Mouse (Mus musculus): ENCODE data around the gene Trpc2. TPM values are rescaled to one million over a fixed set of nuclear protein-coding genes. Genes with fewer than 3 reads are reported as not detected.
"Not testable (repeated sequence)": the region's sequence is repeated elsewhere in the genome, so short reads cannot be mapped to it uniquely, and the experiment has no call there.

The Trpc2 gene
- total RNA-seq (2021) (under 1 TPM in 1 of 2 experiments, not detected in 1; 0.35 TPM), polyA plus RNA-seq (2012; rRNA removed) (not detected in 2 replicates)
- long read RNA-seq = 0 reads

DNA sequence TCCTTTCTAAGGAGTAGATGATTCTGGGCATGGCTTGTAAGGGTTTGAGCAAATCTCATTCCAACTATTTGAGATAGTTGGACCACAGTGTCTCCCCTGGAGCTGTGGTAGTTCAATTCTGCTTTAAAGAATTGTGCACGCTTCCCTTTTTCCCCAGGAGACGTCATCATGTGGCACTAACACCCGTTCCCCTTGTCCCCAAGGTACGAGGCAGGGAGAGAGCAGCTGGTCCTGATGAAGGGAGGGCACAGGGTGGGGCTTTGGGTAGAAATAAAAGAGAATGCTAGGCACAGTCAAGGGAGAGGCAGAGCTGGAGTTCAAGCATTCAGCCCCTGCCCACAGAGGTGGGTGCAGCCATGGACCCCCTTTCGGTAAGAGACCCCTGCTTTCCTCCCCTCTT is at the start of gene Trpc2:
Gene Trpc2, plus strand, starts transcription at position 301 of the 400 bp plus-strand sequence.
- DNase-seq = no peak

DNA sequence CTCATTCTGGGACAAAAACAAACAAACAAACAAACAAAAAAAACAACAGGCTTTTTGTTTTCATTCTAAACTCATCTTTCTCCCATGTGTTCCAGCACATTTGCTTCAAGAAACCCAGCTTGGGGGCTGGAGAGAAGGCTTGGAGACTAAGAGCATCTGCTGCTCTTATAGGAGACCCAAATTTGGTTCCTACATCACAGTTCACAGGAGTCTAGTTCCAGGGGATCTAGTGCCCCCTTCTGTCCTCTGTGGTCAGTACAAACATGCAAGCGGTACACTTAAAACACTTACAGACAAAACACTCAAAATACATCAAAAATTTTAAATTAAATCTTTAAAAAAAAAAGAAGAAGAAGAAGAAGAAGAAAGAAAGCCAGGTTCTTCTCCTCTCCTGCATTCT is 48.0 kb upstream of the Trpc2 start:
- peak; percentile 35 for DNase-seq

DNA sequence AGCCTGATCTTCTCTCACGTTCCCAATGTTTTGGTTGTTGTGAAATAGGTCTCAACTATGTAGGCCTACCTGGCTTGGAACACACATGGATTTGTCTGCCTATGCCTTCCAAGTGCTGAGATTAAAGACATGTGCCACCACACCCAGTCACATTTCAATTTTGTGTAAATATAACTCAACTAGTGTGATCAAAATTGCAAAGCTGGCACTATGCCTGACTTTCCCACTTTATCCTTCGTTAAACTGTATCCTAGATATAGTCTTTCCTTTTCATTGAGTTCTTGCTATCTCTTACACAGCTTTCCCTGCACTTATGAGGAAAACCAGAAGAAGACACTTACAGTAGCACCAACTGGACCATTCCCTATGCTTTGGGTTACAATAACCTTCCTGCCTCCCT is 47.4 kb upstream of the Trpc2 start:
- DNase-seq = no peak

DNA sequence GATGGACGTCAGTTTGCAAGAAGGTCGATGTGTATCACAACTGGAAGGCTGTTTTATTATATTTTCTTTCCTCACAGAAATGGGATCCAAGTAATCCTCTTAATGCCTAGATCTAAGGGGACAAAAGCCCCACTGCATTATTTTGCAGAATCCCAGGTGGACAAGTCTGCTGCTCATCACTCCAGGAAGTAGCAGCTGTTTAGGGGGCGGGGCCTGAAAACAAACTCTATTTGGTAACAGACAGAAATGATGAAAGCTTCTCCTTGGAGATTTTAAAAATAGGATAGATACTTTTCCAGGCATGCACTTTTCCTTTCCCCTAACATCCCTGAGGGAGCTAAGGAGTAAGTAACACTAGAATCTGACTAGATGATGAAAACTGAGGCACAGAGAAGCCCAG is 45.6 kb upstream of the Trpc2 start:
- no peak for DNase-seq

DNA sequence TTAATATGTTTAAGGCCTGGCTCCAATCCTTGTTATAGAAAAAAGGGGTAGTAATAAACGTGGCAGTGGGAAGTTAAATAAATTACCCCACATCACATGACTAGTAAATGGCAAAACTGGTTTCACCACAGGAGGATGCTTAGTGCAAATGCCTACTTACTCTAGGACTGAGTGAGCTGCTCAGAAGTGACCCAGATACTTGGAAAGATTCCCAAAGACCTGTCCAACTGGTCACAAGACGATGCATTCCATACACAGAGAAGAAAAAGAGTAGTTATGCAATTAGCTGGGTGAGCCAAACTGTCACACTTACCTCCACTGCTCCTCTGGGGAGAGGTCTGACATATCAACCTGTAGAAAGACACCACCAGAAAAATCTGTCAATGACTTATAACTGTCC is 40.6 kb upstream of the Trpc2 start:
- DNase-seq = no peak

DNA sequence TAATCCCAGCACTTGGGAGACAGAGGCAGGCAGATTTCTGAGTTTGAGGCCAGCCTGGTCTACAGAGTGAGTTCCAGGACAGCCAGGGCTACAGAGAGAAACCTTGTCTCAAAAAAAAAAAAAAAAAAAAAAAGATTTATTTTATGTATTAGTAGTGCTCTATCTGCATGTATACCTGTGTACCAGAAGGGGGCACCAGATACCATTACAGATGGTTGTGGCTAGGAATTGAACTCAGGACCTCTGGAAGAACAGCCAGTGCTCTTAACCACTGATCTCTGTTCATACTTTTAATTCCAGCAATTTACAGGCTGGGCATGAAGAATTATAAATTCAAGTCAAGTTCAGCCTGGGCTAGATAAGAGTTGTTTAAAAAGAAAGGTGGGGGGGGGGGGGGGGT is 34.4 kb upstream of the Trpc2 start:
- not testable (repeated sequence) for DNase-seq

DNA sequence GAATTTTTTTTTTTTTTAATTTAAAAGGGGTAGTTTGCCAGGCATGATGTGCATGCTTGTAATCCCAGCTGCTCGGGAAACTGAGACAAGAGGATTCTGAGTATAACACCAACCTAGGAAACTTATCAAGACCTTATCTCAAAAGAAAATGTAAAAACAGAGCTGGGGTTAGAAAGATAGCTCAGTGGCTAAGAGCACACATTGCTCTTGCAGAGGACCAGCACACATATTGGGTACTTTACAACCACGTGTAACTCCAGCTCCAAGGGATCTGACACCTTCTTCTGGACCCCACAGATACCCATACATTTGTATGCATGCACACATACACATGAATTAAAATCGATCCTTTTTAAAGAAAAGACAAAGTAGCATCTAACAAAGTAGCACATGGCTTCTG is 21.6 kb upstream of the Trpc2 start:
- DNase-seq = no peak

DNA sequence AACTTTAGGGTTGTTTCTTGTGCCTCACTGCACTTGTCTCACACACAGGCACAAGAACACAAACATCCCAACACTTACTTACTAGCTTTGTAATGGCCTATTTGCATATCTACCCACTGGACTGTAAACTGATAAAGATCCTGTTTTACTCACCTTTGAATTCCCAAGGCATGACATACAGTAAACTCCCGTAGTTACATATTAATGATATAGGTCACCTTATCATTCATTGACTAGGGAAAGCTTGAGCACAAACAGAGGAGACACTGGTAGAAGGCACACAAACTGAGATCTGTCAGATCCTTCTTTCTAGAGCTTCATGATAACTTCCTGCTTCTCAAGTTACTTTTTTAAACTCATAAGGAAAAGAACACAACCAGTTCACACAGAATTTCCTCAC is 20.7 kb upstream of the Trpc2 start:
- DNase-seq = no peak

DNA sequence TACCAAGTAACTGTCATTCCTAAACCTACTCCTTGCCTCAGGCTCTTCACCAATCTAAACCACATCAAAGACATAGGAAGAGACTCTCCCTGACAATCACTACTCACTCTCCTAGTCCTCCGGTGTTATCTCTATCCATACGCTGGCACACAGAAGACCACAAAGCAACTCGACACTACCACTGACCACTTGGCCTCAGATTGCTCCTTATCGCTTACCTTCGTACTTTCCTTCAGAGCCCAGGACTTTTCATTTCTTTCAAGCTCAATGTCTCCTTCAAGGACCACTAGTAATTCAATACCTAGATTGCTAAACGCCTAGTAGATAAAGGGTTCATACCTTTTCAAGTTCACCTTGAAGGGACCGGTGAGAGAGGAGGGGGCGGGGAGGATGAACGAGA is 19.0 kb upstream of the Trpc2 start:
- no peak for DNase-seq

DNA sequence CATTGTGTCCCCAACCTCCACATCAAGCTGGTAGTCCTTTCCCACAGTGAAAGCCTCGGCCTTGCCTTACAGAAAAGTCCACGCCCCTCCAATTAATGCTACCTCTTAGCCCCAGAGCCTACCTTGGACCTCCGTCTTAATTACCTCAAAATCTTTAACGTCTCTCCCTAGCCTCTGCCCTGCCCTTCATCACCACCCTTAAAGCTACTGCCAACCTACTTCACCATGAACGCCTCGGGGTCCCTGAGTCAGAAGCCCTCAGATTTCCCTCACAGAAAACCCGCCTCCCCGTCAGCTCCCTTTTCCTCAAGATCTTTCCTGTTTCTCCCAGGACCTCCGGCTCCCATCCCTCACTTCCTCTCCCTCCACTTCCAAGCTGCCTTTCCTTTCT is 18.3 kb upstream of the Trpc2 start:
- DNase-seq = no peak

DNA sequence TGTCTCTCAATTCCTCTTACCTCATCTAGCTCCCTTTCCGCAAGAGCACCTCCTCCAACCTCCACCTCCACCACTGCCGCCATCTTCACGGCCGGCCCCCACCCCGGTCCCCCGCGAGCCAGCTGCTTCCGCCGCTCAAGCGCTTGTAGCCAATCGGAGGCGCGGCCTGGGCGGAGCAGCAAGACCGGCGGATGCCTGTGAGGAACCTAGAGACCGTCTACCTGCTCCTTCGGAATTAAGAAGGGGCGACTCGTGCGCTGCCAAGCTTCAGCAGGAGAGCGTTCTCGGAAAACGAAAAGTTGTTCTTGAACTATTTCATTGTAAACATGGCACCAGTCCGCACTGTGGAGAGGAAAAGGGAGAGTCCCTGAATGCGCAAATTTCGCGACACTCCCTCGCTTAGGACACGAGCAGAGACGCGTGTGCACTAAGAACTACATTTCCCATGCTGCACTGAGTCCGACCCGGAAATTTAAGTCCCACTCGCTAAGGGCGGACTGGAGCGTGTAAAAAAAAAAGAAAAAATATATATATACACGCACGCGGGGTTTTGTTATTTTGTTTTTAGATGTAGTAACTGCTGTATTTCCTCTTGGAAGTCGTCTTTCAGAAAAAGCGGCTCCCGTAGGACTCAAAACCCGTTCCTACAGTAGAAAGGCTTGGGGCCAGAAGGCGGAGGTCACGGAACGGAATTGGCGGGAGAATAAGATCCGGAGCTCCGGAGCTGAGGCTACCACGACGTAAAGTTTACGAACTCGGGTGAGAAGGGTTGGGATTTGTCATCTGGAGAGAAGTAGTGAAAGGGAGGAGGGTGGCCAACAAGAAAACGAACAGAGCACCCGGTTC is 17.6 kb upstream of the Trpc2 start, which contains the start of the genes Rnf121, Xndc1 and Xntrpc:
Gene Rnf121, minus strand, starts transcription at position 424 of the 846 bp plus-strand sequence.
Gene Xndc1, plus strand, starts transcription at position 466 of the 846 bp plus-strand sequence.
Gene Xntrpc, plus strand, starts transcription at position 668 of the 846 bp plus-strand sequence.
- peak; percentile 96 for DNase-seq

DNA sequence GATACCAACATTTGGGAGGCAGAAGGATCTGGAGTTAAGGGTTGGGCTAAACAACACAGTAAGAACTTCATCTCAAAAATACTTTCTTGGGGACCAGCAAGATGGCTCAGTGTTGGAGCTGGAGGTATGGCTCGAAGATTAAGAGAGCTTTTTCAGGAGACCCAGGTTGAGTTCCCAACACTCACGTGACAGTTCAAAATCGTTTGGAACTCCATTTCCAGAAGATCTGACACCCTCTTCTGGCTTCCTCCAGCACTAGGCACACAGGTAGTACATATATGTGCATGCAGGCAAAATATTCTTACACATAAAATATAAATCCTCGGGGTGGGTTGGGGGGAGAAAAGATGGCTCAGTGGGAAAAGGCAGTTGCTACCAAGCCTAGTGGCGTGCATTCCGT is 16.6 kb upstream of the Trpc2 start:
- no peak for DNase-seq

DNA sequence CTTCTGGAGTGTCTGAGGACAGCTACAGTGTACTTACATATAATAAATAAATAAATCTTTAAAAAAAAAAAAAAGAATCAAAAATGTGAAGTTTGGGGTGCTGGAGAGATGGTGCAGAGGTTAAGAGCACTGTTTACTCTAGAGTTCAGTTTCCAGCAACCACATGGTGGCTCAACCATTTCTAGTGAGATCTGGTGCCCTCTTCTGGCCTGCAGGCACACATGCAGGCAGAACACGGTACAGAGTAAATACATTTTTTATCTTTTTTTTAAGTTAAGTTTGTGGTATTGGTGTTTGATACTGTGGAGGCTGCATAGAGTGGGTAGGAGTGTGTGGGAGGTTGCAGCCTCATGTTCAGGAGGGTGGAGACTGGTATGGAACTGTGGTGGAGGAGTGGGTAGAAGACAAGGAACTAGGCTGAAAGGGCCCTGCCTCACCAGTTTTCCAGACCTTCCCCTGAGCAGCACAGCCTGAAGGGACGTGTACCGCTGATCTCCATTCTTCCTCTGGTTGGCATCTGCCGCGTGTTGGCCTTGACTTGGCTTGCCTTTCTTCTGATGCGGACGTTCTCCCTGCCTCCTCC is 6.1 kb upstream of the Trpc2 start:
- DNase-seq = no peak

DNA sequence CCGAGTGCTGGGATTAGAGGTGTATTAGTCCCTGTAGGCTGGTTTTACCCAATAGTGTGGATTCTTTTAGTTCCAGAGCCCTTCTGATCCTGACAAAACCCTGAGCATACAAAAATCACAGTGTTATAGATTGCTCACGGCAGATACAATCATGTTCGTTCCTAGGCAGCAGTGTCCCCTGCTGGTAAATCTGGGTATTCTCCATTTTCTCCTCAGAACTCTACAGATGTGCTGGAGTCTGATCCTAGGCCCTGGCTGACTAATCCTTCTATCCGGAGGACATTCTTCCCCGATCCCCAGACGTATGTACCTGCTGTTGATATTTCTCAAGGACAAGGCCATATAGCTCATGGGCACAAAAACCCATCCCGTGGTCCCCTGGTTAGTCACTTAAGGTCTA is 4.4 kb upstream of the Trpc2 start:
- peak; percentile 34 for DNase-seq

DNA sequence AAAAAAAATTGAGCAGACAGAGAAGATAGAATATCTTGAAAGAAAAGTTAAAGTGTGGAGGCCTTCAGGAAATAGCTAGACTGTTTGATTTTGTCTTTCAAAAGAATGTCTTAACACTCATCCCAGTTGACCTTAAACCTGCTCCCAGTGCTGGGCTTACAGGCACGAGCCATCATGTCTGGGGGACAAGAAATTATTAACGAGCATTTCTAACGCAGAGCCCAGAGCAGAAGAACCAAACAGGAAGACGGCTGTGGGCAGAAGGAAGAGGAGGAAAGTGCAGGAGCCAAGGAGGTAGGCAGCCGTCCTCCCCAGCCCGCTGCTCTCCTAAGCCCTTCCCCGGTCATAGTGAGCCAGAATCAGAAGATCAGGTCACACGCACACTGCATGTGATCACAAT is 2.6 kb upstream of the Trpc2 start:
- DNase-seq = no peak

DNA sequence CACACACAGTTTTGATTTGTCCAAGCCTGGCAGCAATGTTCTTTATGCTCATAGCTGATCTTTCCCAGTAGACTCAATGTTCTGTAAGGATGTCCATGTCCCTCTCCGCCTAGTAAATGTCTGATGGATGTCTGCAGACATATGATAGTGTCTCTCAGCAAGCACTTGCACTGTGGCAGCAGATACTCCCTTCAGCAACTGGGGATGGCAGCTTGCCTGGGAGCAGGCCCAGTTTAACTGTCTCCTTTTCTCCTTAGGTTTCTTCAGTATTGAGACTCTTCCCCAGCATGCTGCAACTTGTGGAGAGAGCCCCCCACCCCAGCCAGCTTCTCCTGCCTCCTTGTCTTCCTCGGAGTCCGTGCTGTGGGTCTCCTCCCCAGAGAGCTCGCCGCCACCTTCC is 1.1 kb upstream of the Trpc2 start:
- DNase-seq = no peak

DNA sequence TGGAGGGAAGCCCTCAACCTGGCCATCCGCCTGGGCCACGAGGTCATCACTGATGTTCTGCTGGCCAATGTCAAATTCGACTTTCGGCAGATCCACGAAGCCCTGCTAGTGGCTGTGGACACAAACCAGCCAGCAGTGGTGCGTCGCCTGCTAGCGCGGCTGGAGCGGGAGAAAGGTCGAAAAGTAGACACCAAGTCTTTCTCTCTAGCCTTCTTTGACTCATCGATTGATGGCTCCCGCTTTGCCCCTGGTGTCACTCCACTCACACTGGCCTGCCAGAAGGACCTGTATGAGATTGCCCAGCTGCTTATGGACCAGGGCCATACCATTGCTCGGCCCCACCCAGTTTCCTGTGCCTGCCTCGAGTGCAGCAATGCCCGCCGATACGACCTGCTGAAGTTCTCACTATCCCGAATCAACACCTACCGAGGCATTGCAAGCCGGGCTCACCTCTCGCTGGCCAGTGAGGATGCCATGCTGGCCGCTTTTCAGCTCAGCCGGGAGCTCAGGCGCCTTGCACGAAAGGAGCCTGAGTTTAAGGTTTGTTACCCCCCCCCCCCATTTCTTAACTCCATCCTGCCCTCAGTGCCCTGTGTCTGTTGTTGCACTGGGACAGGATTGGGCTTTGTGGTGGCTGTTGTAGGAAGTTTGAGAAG is 1.3 kb downstream of the Trpc2 start:
- no peak for DNase-seq

DNA sequence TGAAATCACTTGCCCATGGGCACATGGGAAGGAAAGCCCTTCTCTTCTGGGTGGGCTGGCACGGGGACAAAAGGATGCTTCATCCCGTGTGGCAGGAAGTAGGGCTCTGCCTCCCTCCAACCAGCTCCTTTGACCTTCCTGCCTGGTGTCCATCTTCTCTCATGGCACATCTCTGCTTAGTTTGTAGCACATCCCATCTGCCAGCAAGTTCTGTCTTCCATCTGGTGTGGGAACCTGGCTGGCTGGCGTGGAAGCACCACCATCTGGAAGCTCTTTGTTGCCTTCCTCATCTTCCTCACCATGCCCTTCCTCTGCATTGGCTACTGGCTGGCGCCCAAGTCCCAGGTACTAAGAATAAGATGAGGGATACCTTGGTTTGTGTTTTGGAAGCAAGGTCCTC is 4.4 kb downstream of the Trpc2 start:
- DNase-seq = no peak

DNA sequence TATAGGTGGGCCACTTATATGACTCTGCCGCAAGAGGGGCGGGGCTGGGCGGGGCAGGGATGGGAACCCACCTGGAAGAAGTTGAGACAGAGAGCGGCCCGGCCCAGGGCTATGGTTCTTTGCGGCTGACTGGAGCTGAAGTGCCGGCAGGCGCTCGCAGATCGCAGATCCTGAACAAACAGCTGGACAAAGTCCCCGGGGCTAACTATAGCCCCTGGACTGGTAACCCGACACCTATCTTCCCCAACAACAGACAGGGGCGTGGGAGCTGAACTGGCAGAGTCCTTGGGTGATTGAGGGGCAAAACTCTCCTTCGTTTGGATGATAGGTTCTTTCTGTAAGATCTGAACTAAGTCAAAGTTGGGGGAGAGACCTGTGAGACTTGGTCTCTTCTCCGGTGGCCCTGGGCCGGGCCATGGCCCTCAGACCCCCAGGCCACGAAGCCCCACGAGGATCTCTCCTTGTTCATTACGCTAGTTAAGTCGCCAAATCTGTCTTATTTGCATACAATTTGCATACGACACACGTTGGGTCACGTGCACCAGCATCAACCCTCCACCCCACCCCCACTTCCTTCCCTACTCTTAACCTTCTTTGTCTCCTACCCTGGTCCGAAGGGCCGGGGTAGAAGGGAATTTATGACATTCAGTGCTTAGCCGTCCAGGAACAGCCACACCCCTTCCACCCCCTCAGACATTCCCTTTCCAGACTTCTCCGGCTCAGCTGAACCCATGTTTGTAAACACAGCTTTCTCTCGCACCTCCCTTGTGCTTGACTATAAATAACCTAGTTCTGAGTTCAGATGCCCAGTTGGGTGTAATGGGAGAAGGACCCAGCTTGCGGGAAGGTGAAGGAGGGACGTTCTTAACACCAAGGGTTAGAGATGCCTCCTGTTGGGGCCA is 17.1 kb downstream of the Trpc2 start:
- no peak for DNase-seq

DNA sequence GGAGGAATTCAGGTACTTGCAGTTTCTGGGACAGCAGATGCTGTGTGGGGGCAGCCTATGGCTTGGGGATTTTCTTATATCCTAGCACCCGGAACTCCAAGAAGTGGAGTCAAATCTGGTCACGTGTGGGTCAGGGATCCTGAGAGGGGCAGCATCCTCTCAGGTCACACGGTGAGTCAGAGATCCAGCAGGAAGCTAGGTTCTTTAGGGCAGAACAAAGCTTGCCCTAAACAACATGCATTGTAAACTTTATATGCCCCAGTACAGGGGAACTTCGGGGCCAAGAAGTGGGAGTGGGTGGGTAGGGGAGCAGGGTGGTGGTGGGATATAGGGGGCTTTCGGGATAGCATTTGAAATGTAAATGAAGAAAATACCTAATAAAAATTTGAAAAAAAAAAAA is 18.0 kb downstream of the Trpc2 start:
- no peak for DNase-seq

DNA sequence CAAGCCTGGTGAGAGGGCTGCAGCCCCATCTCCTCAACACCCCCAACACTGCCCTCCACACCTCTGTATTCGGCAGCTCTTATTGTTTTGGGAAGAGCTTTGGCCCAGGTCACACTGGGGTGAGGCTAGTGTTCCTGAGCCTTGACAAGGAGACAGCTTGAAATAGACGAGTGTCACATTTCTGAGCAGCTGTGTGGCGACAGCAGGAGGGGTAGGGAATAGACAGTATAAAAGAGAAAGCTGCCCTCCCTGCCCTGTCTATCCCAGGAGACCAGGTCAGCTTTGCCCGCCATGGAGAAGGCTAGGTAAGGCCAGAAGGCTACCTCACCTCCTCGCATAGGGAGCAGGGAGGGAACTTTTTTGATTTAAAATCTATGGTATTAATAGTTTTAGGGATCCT is 18.6 kb downstream of the Trpc2 start, which contains the start of gene Art1:
Gene Art1, plus strand, starts transcription at position 257 of the 400 bp plus-strand sequence.
- no peak for DNase-seq

DNA sequence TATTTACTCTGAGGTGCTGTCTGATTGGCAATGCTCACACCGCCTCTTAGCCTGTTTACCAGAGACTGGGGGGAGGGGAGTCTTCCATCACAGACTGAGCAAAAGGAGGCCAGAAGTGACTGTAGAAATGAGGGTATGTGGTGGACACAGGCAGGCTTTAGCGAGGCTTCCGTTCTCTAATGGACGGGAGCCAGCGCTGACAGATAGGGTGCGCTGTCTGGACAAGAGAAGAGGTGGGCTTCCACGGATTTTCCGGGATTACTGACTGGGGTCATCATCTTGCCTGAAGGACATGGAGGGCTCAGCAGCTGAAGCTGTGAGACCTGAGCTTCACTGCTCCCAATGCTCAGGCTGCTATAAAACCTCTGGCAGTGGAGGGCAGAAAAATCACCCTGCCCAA is 19.3 kb downstream of the Trpc2 start:
- DNase-seq = no peak
